Mouse (Mus musculus): Measurements from ENCODE around the gene Hspa12b. TPM values are rescaled to one million over a fixed set of nuclear protein-coding genes. Genes with fewer than 3 reads are reported as not detected.

Hspa12b gene
- total and polyA plus RNA-seq, 3 experiments = 0.56 to 2.0 (median 1.7) TPM

- peak within 1 kb of the TSS; percentile 93 for H3K4me2 ChIP-seq (ENCODE audit: insufficient read depth, low read depth, poor library complexity, severe bottlenecking)
- in situ Hi-C loops (cut with MboI; ENCODE audit: low pct_ligation_motif_present, low pct_unique_long_range_greater_than_20kb, low sequenced_read_pairs) = no loop called here
- H3K9me3 ChIP-seq (replicated peaks; ENCODE audit: low read length) = no peaks in the 10 kb centered on the region
- no peak within 1 kb of the TSS for H3K27ac ChIP-seq (ENCODE audit: insufficient read depth, low read depth)
- peaks cover 23 to 51% of the 10 kb centered on the region in 2 experiments for H3K4me1 ChIP-seq (ENCODE audit: control insufficient read depth in 1 of 2, insufficient read depth in 2 of 2)
- peak within 1 kb of the TSS; percentile 46 to 82 (median 78) for H3K4me3 ChIP-seq (replicated peaks in 1 of 3; ENCODE audit: low read depth in 2 of 3, low read length in 2 of 3, poor library complexity in 1 of 3)
- TF ChIP-seq CTCF (conservative IDR thresholded peaks at IDR 0.05 in 1 of 2, IDR thresholded peaks at IDR 0.05 in 1 of 2; ENCODE audit: low read depth in 2 of 2, low read length in 2 of 2) (no peak), MEF2A (IDR thresholded peaks at IDR 0.05; ENCODE audit: borderline replicate concordance, low read depth, low read length) (no peak), USF2 (conservative IDR thresholded peaks at IDR 0.05; ENCODE audit: low read depth, low read length) (no peak), UBTF (IDR thresholded peaks at IDR 0.05; ENCODE audit: low read depth, low read length) (0 out of 2 replicates have a peak, but pooled peaks have one; percentile 55), BHLHE40 (IDR thresholded peaks at IDR 0.05; ENCODE audit: low read depth, low read length) (no peak), JUN (IDR thresholded peaks at IDR 0.05; ENCODE audit: insufficient read depth, low read depth, low read length) (no peak), NELFE (IDR thresholded peaks at IDR 0.05; ENCODE audit: low read depth, low read length) (0 out of 2 replicates have a peak, but pooled peaks have one; percentile 9), ELF1 (IDR thresholded peaks at IDR 0.05; ENCODE audit: low read depth, low read length) (peak; percentile 56), TBP (conservative IDR thresholded peaks at IDR 0.05; ENCODE audit: low read depth, low read length) (peak; percentile 61; the same call in 1 of the 2 replicates), GABPA (IDR thresholded peaks at IDR 0.05; ENCODE audit: insufficient replicate concordance, low read depth, low read length) (no peak), MAX (IDR thresholded peaks at IDR 0.05; ENCODE audit: low read length) (no peak; the same call in 1 of the 2 replicates), POLR2A (IDR thresholded peaks at IDR 0.05; ENCODE audit: low read depth, low read length) (peak; percentile 80), MXI1 (IDR thresholded peaks at IDR 0.05; ENCODE audit: low read depth, low read length) (peak; percentile 27; the same call in 1 of the 2 replicates), KAT2A (IDR thresholded peaks at IDR 0.05; ENCODE audit: insufficient replicate concordance, low read length) (no peak), SIN3A (IDR thresholded peaks at IDR 0.05; ENCODE audit: low read length) (peak; percentile 71; the same call in 1 of the 2 replicates), ZMIZ1 (IDR thresholded peaks at IDR 0.05; ENCODE audit: low read depth, low read length) (0 out of 2 replicates have a peak, but pooled peaks have one; percentile 31), MAZ (IDR thresholded peaks at IDR 0.05; ENCODE audit: low read depth, low read length) (no peak), JUND (conservative IDR thresholded peaks at IDR 0.05; ENCODE audit: low read depth, low read length) (no peak)
- peak within 1 kb of the TSS; percentile 65; the same call in 1 of the 2 replicates for H3K9ac ChIP-seq (ENCODE audit: insufficient read depth, low read depth)
- peak; percentile 80 for DNase-seq (ENCODE audit: extremely low read depth)
- dilution Hi-C loops (cut with MboI; ENCODE audit: extremely low pct_ligation_motif_present, extremely low pct_unique_long_range_greater_than_20kb, low sequenced_read_pairs) = no loop called here
- no peaks in the 10 kb centered on the region for H3K79me2 ChIP-seq (replicated peaks; ENCODE audit: control insufficient read depth, extremely low read depth, insufficient read depth, poor library complexity, severe bottlenecking)
- H3K27me3 ChIP-seq (replicated peaks) = peaks cover 4% of the 10 kb centered on the region
- peaks cover 0 to 10% of the 10 kb centered on the region in 2 experiments for H3K36me3 ChIP-seq (replicated peaks in 1 of 2; ENCODE audit: control insufficient read depth in 1 of 2, insufficient read depth in 1 of 2, low read length in 1 of 2)
Observed at GRCm38 (mm10) chr2:131186771-131187601, 59.9 kb downstream of the Hspa12b start, which contains the start of the genes Cdc25b and Spef1. Gene Cdc25b (plus strand): TSS chr2:131186949. Gene Spef1 (minus strand): TSS chr2:131187282.

GRCm38 (mm10) chr2:131187602-131187922, 60.5 kb downstream of the Hspa12b start:
- DNase-seq (ENCODE audit: extremely low read depth) = no peak
- Histone ChIP-seq H3K27me3 (replicated peaks) (peaks cover 4% of the 10 kb centered on the region), H3K4me3 (replicated peaks in 1 of 3; ENCODE audit: low read depth in 2 of 3, low read length in 2 of 3, poor library complexity in 1 of 3) (peak overlapping the region; percentile 46 to 82 (median 78)), H3K4me2 (ENCODE audit: insufficient read depth, low read depth, poor library complexity, severe bottlenecking) (peak overlapping the region; percentile 64), H3K36me3 (replicated peaks in 1 of 2; ENCODE audit: control insufficient read depth in 1 of 2, insufficient read depth in 1 of 2, low read length in 1 of 2) (peaks cover 2 to 12% of the 10 kb centered on the region in 2 experiments), H3K9ac (ENCODE audit: insufficient read depth, low read depth) (peak overlapping the region; percentile 65; the same call in 1 of the 2 replicates), H3K9me3 (replicated peaks; ENCODE audit: low read length) (no peaks in the 10 kb centered on the region), H3K79me2 (replicated peaks; ENCODE audit: control insufficient read depth, extremely low read depth, insufficient read depth, poor library complexity, severe bottlenecking) (no peaks in the 10 kb centered on the region), H3K4me1 (ENCODE audit: control insufficient read depth in 1 of 2, insufficient read depth in 2 of 2) (peaks cover 23 to 54% of the 10 kb centered on the region in 2 experiments), H3K27ac (ENCODE audit: insufficient read depth, low read depth) (no peak overlapping the region)
- TF ChIP-seq POLR2A (IDR thresholded peaks at IDR 0.05; ENCODE audit: low read depth, low read length) (no peak), MAZ (IDR thresholded peaks at IDR 0.05; ENCODE audit: low read depth, low read length) (no peak), SMC3 (IDR thresholded peaks at IDR 0.05; ENCODE audit: low read depth, low read length) (no peak), TCF12 (IDR thresholded peaks at IDR 0.05; ENCODE audit: low read depth, low read length) (no peak), GABPA (IDR thresholded peaks at IDR 0.05; ENCODE audit: insufficient replicate concordance, low read depth, low read length) (no peak), ZKSCAN1 (IDR thresholded peaks at IDR 0.05; ENCODE audit: borderline replicate concordance, low read depth, low read length) (no peak), ZMIZ1 (IDR thresholded peaks at IDR 0.05; ENCODE audit: low read depth, low read length) (no peak), SIN3A (IDR thresholded peaks at IDR 0.05; ENCODE audit: low read length) (no peak), MEF2A (IDR thresholded peaks at IDR 0.05; ENCODE audit: borderline replicate concordance, low read depth, low read length) (no peak), IRF4 (IDR thresholded peaks at IDR 0.05; ENCODE audit: low read depth, low read length) (no peak), POLR2AphosphoS2 (IDR thresholded peaks at IDR 0.05; ENCODE audit: low read depth, low read length) (no peak), JUND (conservative IDR thresholded peaks at IDR 0.05; ENCODE audit: low read depth, low read length) (no peak), BHLHE40 (IDR thresholded peaks at IDR 0.05; ENCODE audit: low read depth, low read length) (no peak), KAT2A (IDR thresholded peaks at IDR 0.05; ENCODE audit: insufficient replicate concordance, low read length) (no peak), NELFE (IDR thresholded peaks at IDR 0.05; ENCODE audit: low read depth, low read length) (no peak), NRF1 (IDR thresholded peaks at IDR 0.05; ENCODE audit: low read depth, low read length) (no peak)
- dilution Hi-C loops (cut with MboI; ENCODE audit: extremely low pct_ligation_motif_present, extremely low pct_unique_long_range_greater_than_20kb, low sequenced_read_pairs) = no loop called here
- in situ Hi-C loops (cut with MboI; ENCODE audit: low pct_ligation_motif_present, low pct_unique_long_range_greater_than_20kb, low sequenced_read_pairs) = no loop called here
